ENCODE assay signal across 12 mouse cellular contexts in genomic region chr4:63281694-63282093, GRCm38 (mm10).
A peak's percentile ranks its signal among the peaks of the same experiment; 100 is the strongest.
DNase-seq lines count a peak whose midpoint lies in the region; ATAC-seq and TF ChIP-seq lines count a peak whose summit lies in the region.
"Had no signal": no experiment of that assay in that cellular context is flagged by ENCODE, and none has a peak within 500 bp of the region (broad histone marks: within the 10 kb centered on the region; RNA-seq: fewer than 3 reads in every experiment).

No protein-coding gene starts in this region.

- WGBS in neural tube, embryonic 14.5 days, result 77% methylated on average over 6 of the region's 6 CpGs
- 91% methylated on average over 6 of the region's 6 CpGs for WGBS in forebrain, embryonic 10.5 days

- no peak overlapping the region for H3K4me3 ChIP-seq in neural tube, embryonic 14.5 days (ENCODE audit: low read depth, low read length)
- no peak overlapping the region for H3K4me3 ChIP-seq in embryonic fibroblast, embryonic 13.5 days (ENCODE audit: insufficient read depth, low read length)
- H3K4me3 ChIP-seq in forebrain, embryonic 10.5 days, result no peak overlapping the region
- H3K4me3 ChIP-seq: heart, embryonic 15.5 days had no signal

- ATAC-seq in neural tube, embryonic 14.5 days (ENCODE audit: low read depth), result peak; percentile 16; the same call in 1 of the 2 replicates
- ATAC-seq: forebrain, postnatal 0 days had no signal

- no peaks in the 10 kb centered on the region for H3K27me3 ChIP-seq in neural tube, embryonic 14.5 days (ENCODE audit: control insufficient read depth, insufficient read depth, low read length)
- no peaks in the 10 kb centered on the region for H3K27me3 ChIP-seq in forebrain, embryonic 10.5 days (ENCODE audit: poor library complexity, severe bottlenecking)
- H3K27me3 ChIP-seq: heart, embryonic 15.5 days had no signal

- H3K9me3 ChIP-seq in neural tube, embryonic 14.5 days (ENCODE audit: control insufficient read depth, low read length), result no peaks in the 10 kb centered on the region
- no peaks in the 10 kb centered on the region for H3K9me3 ChIP-seq in forebrain, embryonic 10.5 days
- H3K9me3 ChIP-seq: heart, embryonic 15.5 days had no signal

- H3K27ac ChIP-seq in neural tube, embryonic 14.5 days (ENCODE audit: low read depth, low read length), result no peak overlapping the region
- peak overlapping the region; percentile 45; the same call in 1 of the 2 replicates for H3K27ac ChIP-seq in embryonic fibroblast, embryonic 13.5 days (ENCODE audit: insufficient read depth, low read length)
- H3K27ac ChIP-seq in forebrain, embryonic 10.5 days, result no peak overlapping the region
- H3K27ac ChIP-seq: heart, embryonic 15.5 days; macrophage had no signal

- no peak overlapping the region for H3K9ac ChIP-seq in neural tube, embryonic 14.5 days (replicated peaks; ENCODE audit: low read depth, low read length)
- H3K9ac ChIP-seq: forebrain, postnatal 0 days; heart, embryonic 15.5 days had no signal

- TF ChIP-seq CTCF in embryonic fibroblast, embryonic 13.5 days (IDR thresholded peaks at IDR 0.05; ENCODE audit: borderline replicate concordance, insufficient read depth, low read length), result no peak

- intact Hi-C loops in heart, postnatal 25 days (cut with DNase I), result no loop called here

- DNase-seq in heart, adult 11 months, result peak; percentile 93
- no peak for DNase-seq in heart, postnatal 25 days (ENCODE audit: low spot score)
- no peak for DNase-seq in neural tube, embryonic 10.5 days (ENCODE audit: extremely low spot score, low spot score)
- DNase-seq in thymus, postnatal 10 days (ENCODE audit: low spot score in 2 of 2), result peak; percentile 11 to 26
- no peak for DNase-seq in forebrain, embryonic 10.5 days (ENCODE audit: extremely low spot score, low spot score)
- no peak for DNase-seq in cerebellum, adult 18-20 months
- DNase-seq: forebrain, postnatal 0 days; kidney, adult 18-20 months had no signal

- H3K4me2 ChIP-seq in neural tube, embryonic 14.5 days (ENCODE audit: low read depth, low read length), result no peak overlapping the region
- H3K4me2 ChIP-seq: heart, embryonic 15.5 days had no signal

- TF ChIP-seq POLR2A in embryonic fibroblast, embryonic 13.5 days (IDR thresholded peaks at IDR 0.05; ENCODE audit: low read depth, low read length), result no peak

- no peaks in the 10 kb centered on the region for H3K4me1 ChIP-seq in neural tube, embryonic 14.5 days (ENCODE audit: control insufficient read depth, insufficient read depth, low read length)
- peaks cover 19% of the 10 kb centered on the region for H3K4me1 ChIP-seq in embryonic fibroblast, embryonic 13.5 days (ENCODE audit: control insufficient read depth, insufficient read depth, low read length)
- H3K4me1 ChIP-seq in forebrain, embryonic 10.5 days, result no peaks in the 10 kb centered on the region

- H3K36me3 ChIP-seq in neural tube, embryonic 14.5 days (ENCODE audit: control insufficient read depth, insufficient read depth, low read length), result no peaks in the 10 kb centered on the region
- peaks cover 15% of the 10 kb centered on the region for H3K36me3 ChIP-seq in forebrain, embryonic 10.5 days (replicated peaks)

Comparison
In these comparisons a context has a peak if more than half of its experiments do, and no peak if none do; other contexts are left out.
1. DNase-seq: peak in heart, adult 11 months (single experiment) and thymus, postnatal 10 days (2 of 2); none in heart, postnatal 25 days (single experiment), neural tube, embryonic 10.5 days (single experiment), forebrain, embryonic 10.5 days (single experiment) and cerebellum, adult 18-20 months (0 of 2).